Mouse (Mus musculus): Measurements from ENCODE around the gene Rlf. TPM values are rescaled to one million over a fixed set of nuclear protein-coding genes. Genes with fewer than 3 reads are reported as not detected.
A peak's percentile ranks its signal among the peaks of the same experiment; 100 is the strongest.

The Rlf gene
- total RNA-seq (2021), result 10 to 100 TPM; 16.1 to 16.7 TPM
- long read RNA-seq, experiment 1, full-length matches to known transcripts, result 3 of 6 reads
- long read RNA-seq, experiment 1, partial matches to known transcripts, result 1 of 6 reads
- long read RNA-seq, experiment 1, other reads (novel, unspliced or antisense), result 2 of 6 reads
- long read RNA-seq, experiment 2, partial matches to known transcripts, result 0 of 1 reads
- long read RNA-seq, experiment 2, other reads (novel, unspliced or antisense), result 1 of 1 reads

GRCm38 (mm10) chr4:121214793-121215304 is at the start of gene Rlf:
Gene Rlf, minus strand, starts transcription at chr4:121215084.
- DNase-seq, result peak; percentile 100

GRCm38 (mm10) chr4:121241612-121242000 is 26.7 kb upstream of the Rlf start:
- no peak for DNase-seq

- DNase-seq, result no peak
These were observed 26.0 kb upstream of the Rlf start for GRCm38 (mm10) chr4:121240637-121241611.

GRCm38 (mm10) chr4:121239878-121240277 is 25.0 kb upstream of the Rlf start:
- no peak for DNase-seq

- peak; percentile 56 for DNase-seq
These were observed 17.0 kb upstream of the Rlf start for GRCm38 (mm10) chr4:121231772-121232414.

- DNase-seq, result no peak
These were observed 16.2 kb upstream of the Rlf start for GRCm38 (mm10) chr4:121230943-121231614.

GRCm38 (mm10) chr4:121227072-121227471 is 12.2 kb upstream of the Rlf start:
- DNase-seq, result no peak

GRCm38 (mm10) chr4:121225177-121225576 is 10.3 kb upstream of the Rlf start:
- DNase-seq, result no peak

- no peak for DNase-seq
These were observed 8.3 kb upstream of the Rlf start for GRCm38 (mm10) chr4:121223136-121223535.

- DNase-seq, result no peak
These were observed 1.3 kb upstream of the Rlf start for GRCm38 (mm10) chr4:121216216-121216615.

GRCm38 (mm10) chr4:121215489-121215888 is 605 bp upstream of the Rlf start:
- no peak for DNase-seq

- DNase-seq, result peak; percentile 75
These were observed 720 bp downstream of the Rlf start for GRCm38 (mm10) chr4:121213936-121214792.

GRCm38 (mm10) chr4:121208911-121209310 is 6.0 kb downstream of the Rlf start:
- no peak for DNase-seq

- DNase-seq, result no peak
These were observed 17.0 kb downstream of the Rlf start for GRCm38 (mm10) chr4:121197856-121198255.

- DNase-seq, result no peak
These were observed 17.9 kb downstream of the Rlf start for GRCm38 (mm10) chr4:121196995-121197394.

GRCm38 (mm10) chr4:121196205-121196604 is 18.7 kb downstream of the Rlf start:
- DNase-seq, result no peak

GRCm38 (mm10) chr4:121194736-121195135 is 20.1 kb downstream of the Rlf start:
- no peak for DNase-seq

- no peak for DNase-seq
These were observed 22.6 kb downstream of the Rlf start for GRCm38 (mm10) chr4:121192306-121192705.

GRCm38 (mm10) chr4:121189341-121189740 is 25.5 kb downstream of the Rlf start:
- no peak for DNase-seq

- no peak for DNase-seq
These were observed 35.2 kb downstream of the Rlf start for GRCm38 (mm10) chr4:121179669-121180068.

GRCm38 (mm10) chr4:121167656-121168055 is 47.2 kb downstream of the Rlf start:
- DNase-seq, result no peak

Data from adrenal gland, postnatal 10 days (tissue).